Mouse (Mus musculus): ENCODE measurements at regions not wholly inside any gene's neighbourhood (a gene's known extent, or its start where the extent isn't known, plus 50 kb on each side); places are given as distances from the start of the nearest gene placed in this dataset.

- DNase-seq (ENCODE audit: low read depth, low spot score): no peak
These were observed 103.3 kb downstream of the Prox1 start for GRCm38 (mm10) chr1:190067181-190067580.

- no peak for DNase-seq (ENCODE audit: low read depth, low spot score)
These were observed 104.1 kb downstream of the Prox1 start for GRCm38 (mm10) chr1:190066426-190066825.

- DNase-seq (ENCODE audit: low read depth, low spot score): no peak
These were observed 108.8 kb downstream of the Prox1 start for GRCm38 (mm10) chr1:190061560-190062295.

- no peak for DNase-seq (ENCODE audit: low read depth, low spot score)
These were observed 111.5 kb downstream of the Prox1 start for GRCm38 (mm10) chr1:190059025-190059424.

- DNase-seq (ENCODE audit: low read depth, low spot score): no peak
These were observed 113.6 kb downstream of the Prox1 start for GRCm38 (mm10) chr1:190056931-190057330.

GRCm38 (mm10) chr1:190051903-190052302 lies 118.6 kb downstream of the Prox1 start:
- DNase-seq (ENCODE audit: low read depth, low spot score): no peak

- DNase-seq (ENCODE audit: low read depth, low spot score): no peak
These were observed 121.9 kb downstream of the Prox1 start for GRCm38 (mm10) chr1:190048521-190049170.

GRCm38 (mm10) chr1:190047201-190047600 lies 123.3 kb downstream of the Prox1 start:
- no peak for DNase-seq (ENCODE audit: low read depth, low spot score)

- peak; percentile 40 for DNase-seq (ENCODE audit: low read depth, low spot score)
These were observed 123.6 kb upstream of the Smyd2 start for GRCm38 (mm10) chr1:190045797-190046196.

GRCm38 (mm10) chr1:190044036-190044435 lies 121.9 kb upstream of the Smyd2 start:
- DNase-seq (ENCODE audit: low read depth, low spot score): no peak

- DNase-seq (ENCODE audit: low read depth, low spot score): no peak
These were observed 121.0 kb upstream of the Smyd2 start for GRCm38 (mm10) chr1:190043156-190043555.

- no peak for DNase-seq (ENCODE audit: low read depth, low spot score)
These were observed 120.0 kb upstream of the Smyd2 start for GRCm38 (mm10) chr1:190042197-190042596.

GRCm38 (mm10) chr1:190041096-190041706 lies 119.0 kb upstream of the Smyd2 start:
- DNase-seq (ENCODE audit: low read depth, low spot score): no peak

- DNase-seq (ENCODE audit: low read depth, low spot score): no peak
These were observed 115.9 kb upstream of the Smyd2 start for GRCm38 (mm10) chr1:190038046-190038445.

GRCm38 (mm10) chr1:190036726-190037125 lies 114.6 kb upstream of the Smyd2 start:
- DNase-seq (ENCODE audit: low read depth, low spot score): no peak

GRCm38 (mm10) chr1:190035935-190036334 lies 113.8 kb upstream of the Smyd2 start:
- DNase-seq (ENCODE audit: low read depth, low spot score): no peak

- DNase-seq (ENCODE audit: low read depth, low spot score): no peak
These were observed 111.9 kb upstream of the Smyd2 start for GRCm38 (mm10) chr1:190034091-190034490.

- no peak for DNase-seq (ENCODE audit: low read depth, low spot score)
These were observed 105.4 kb upstream of the Smyd2 start for GRCm38 (mm10) chr1:190027536-190027935.

- DNase-seq (ENCODE audit: low read depth, low spot score): no peak
These were observed 87.3 kb upstream of the Smyd2 start for GRCm38 (mm10) chr1:190009466-190009865.

GRCm38 (mm10) chr1:190007271-190007670 lies 85.1 kb upstream of the Smyd2 start:
- no peak for DNase-seq (ENCODE audit: low read depth, low spot score)

- no peak for DNase-seq (ENCODE audit: low read depth, low spot score)
These were observed 78.9 kb upstream of the Smyd2 start for GRCm38 (mm10) chr1:190001084-190001483.

GRCm38 (mm10) chr1:189993706-189994105 lies 71.5 kb upstream of the Smyd2 start:
- no peak for DNase-seq (ENCODE audit: low read depth, low spot score)

GRCm38 (mm10) chr1:189993221-189993620 lies 71.1 kb upstream of the Smyd2 start:
- no peak for DNase-seq (ENCODE audit: low read depth, low spot score)

All from embryo, embryonic 11.5 days (tissue).